Mouse (Mus musculus) T-cell, adult 66 days (primary cell): Measurements from ENCODE around the gene Slc6a2. TPM values are rescaled to one million over a fixed set of nuclear protein-coding genes. Genes with fewer than 3 reads are reported as not detected.

Experiments
- total RNA-seq, 2 experiments: library from RNA; stranded (reverse); gene quantifications; 3 replicates in 1 of 2; 4 replicates in 1 of 2; pipeline ENCODE4 v1.2.4; 2023

Slc6a2 gene
- not detected for total RNA-seq

DNA sequence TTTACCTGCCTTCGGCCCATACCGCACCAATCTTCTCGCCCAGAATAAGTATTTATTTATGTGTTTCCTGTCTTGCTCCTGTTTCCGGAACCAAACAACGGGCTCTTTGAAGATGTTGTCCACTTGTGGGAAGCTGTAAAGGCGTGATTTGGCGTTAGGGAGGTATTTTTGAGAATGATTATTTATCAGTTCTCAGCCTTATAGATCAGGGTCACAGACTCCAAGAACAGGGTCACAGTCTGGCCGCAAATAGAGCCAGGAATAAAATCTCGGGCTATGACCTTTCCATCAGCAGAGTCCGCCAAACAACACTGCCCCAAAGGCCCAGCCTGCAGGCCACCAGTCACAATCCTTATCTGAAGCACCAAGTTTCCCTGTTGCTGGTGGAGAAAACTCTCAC is at the start of gene Slc6a2:
Gene Slc6a2 (plus strand): TSS at position 301 of the 400 bp plus-strand sequence.

GRCm38 (mm10) chr8:93048092-93048491 is 88.2 kb downstream of the Slc6a2 start, which contains the start of gene Ces1a:
Gene Ces1a (minus strand): TSS chr8:93048192.

Other genes starting within 250 kb of the Slc6a2 start
- not detected for gene Mmp2, start 132.8 kb upstream of the Slc6a2 start, total RNA-seq
- 1 to 10 TPM; 1.5 to 2.6 TPM for gene Lpcat2, start 104.7 kb upstream of the Slc6a2 start, total RNA-seq
- gene Capns2, start 58.7 kb upstream of the Slc6a2 start, total RNA-seq: not detected
- not detected for gene Ces1a, start 88.1 kb downstream of the Slc6a2 start, total RNA-seq
- not detected for gene Ces1b, start 119.9 kb downstream of the Slc6a2 start, total RNA-seq
- not detected for gene Ces1c, start 171.2 kb downstream of the Slc6a2 start, total RNA-seq
- gene Ces1d, start 237.8 kb downstream of the Slc6a2 start, total RNA-seq: not detected